Mouse (Mus musculus): ENCODE measurements at regions not wholly inside any gene's neighbourhood (a gene's known extent, or its start where the extent isn't known, plus 50 kb on each side); places are given as distances from the start of the nearest gene placed in this dataset.

DNA sequence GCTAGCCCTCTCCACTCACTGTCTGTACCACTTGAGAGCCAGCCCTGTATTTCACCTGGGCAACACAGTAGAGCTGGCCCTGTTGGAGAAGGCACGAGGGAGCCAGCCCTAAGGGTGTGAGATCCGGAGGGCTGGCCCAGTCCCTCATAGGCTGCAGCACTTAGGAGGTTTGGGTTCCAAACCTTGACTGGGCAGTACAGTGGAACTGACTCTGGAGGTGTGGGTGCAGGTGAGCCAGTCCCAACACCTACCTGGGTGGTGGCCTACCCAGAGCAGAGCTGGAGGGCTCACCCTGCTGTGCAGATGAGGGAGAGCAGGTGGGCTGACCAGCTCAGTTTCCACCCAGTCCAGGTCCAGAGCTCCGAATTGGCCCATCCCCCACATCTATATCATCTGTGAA lies 86.8 kb downstream of the Fgf18 start:
- no peak for TF ChIP-seq CTCF (IDR thresholded peaks at IDR 0.05; ENCODE audit: borderline replicate concordance, insufficient read depth, low read depth, low read length)
- TF ChIP-seq POLR2A (IDR thresholded peaks at IDR 0.05; ENCODE audit: borderline replicate concordance, insufficient read depth, low read length): no peak

Measured in cerebellum, adult 2 months (tissue).